Mouse (Mus musculus) right cerebral cortex, postnatal 36 days (tissue): ENCODE results near the gene Vdr.
A peak's percentile ranks its signal among the peaks of the same experiment; 100 is the strongest.

ENCODE experiments used
- DNase-seq, 2 experiments: peaks; one replicate each; pipeline ENCODE4 v3.0.0; 2022; ENCODE audit warnings: low spot score in 2 of 2, mixed read lengths in 1 of 2

The Vdr gene

DNA sequence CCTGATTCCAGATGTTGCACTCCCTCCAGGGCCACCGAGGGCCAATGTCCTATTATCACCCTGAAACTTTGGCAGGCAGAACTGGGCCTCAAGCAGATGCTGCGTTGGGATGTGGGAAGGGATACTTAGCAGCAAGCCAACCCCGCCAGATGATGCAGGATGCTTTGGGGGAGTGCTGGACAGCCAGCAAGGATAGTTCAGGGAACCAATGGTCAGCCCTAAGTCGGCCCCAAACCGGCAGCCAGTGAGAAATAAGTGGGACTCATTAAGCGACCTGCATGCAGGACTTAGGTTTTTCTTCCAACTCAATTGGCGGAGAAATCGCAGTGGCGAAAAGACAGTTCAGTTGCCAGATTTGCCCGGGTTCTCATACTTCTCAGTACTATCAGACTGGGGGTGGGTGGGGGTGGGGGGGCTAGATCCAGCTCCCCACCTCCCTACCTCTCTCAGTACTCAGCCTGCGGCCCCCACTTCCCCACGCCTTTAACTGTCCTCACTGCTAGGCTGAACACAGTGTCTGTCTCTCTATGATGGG is 80.1 kb downstream of the Vdr start:
- DNase-seq, result no peak

GRCm38 (mm10) chr15:97829432-97829831 is 81.0 kb downstream of the Vdr start:
- DNase-seq, result no peak

DNA sequence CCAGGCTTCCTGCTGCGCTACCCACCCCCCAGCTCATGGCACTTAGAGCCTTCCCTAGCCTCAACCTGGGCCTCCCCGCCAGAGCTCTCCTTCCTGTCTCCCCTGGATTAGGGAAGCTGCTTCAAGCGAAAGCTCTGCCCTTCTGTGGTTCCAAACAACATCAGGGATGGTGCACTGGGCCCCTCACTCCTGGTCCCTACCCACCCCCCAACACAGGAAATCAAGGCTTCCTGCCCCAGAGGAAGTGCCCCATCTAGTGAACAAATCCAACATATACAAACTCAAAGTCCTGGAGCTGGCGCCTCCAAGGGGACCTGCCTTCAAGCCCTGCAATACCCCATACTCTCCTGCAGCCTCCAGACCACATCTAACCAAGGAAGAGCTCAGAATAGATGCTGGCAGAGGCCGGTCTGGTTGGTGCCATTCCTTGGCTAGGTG is 81.5 kb downstream of the Vdr start:
- DNase-seq, result no peak

- peak; percentile 55 to 69 for DNase-seq
Measured at GRCm38 (mm10) chr15:97828221-97828842, 82.1 kb downstream of the Vdr start.

DNA sequence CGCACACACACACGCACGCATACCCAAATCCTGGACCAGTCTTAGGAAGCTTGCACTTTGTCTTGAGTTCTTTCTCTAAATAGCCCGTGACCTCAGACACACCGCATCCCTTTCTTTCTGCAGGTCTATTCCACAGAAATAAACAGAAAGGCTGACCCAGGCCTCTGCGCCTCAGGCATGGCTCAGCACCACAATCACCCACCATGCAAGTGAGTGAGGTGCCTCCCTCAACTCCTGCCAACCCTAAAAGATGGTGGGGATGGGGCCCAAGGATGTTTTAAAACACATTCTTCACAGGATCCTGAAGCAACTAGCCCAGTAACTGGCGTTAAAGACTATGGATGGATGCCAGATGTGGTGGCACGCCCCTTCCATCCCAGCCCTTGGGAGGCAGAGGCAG is 83.0 kb downstream of the Vdr start:
- no peak for DNase-seq

DNA sequence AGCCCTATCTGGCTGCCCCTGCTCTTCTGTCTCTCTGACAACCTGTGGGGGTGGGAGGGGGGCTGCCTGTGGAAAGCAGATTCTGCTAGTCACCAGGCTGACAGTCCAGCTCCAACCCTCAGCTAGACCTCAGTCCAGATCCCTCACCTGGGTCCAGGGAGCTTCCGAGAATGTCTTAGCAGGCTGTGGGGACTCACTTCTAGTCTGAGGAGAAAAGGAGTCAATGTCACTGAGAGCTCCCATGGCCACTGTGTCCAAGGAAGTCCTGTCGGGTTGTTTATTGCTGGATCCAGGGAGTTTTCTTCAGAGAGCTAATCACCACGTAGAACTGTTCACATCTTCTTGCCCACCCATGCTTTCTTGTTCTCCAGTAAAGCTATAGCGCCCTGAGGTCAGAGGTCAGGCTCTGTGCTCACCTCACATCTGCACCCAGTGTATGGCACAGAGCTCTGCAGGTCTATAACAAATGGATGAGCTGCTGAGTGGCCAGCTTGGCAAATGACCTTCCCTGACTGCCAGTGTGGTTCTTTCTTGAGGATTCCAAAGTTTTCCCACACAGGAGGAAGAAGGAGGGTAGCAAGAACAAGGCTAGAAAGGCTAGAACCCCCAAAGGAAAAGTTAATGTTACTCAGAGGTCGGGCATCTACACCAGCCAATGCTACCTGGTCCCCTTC is 83.7 kb downstream of the Vdr start:
- DNase-seq, result no peak

- DNase-seq, result no peak
Measured at GRCm38 (mm10) chr15:97825941-97826587, 84.4 kb downstream of the Vdr start.

GRCm38 (mm10) chr15:97825071-97825940 is 85.1 kb downstream of the Vdr start:
- DNase-seq, result peak; percentile 63 to 79

- no peak for DNase-seq
Measured at GRCm38 (mm10) chr15:97824042-97824441, 86.4 kb downstream of the Vdr start.

DNA sequence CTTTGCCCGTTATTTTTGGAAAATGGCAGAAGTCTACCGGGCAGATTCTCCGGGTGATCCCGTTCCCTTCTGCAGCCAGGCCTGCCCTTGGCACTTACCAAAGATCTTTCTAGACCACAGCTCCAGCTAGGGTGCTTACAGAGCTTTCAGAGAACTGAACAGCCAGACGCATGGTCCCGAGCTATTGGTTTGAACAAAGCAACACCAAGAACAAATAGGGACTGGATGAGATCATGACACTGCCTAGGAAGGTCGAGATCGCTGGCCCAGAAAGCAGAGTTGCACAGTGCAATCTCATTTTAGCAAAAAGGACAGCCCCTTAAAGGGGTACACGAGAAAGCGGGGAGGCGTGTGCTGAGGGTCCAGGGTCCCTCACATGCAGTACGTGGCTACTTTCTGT is 87.0 kb downstream of the Vdr start:
- no peak for DNase-seq

DNA sequence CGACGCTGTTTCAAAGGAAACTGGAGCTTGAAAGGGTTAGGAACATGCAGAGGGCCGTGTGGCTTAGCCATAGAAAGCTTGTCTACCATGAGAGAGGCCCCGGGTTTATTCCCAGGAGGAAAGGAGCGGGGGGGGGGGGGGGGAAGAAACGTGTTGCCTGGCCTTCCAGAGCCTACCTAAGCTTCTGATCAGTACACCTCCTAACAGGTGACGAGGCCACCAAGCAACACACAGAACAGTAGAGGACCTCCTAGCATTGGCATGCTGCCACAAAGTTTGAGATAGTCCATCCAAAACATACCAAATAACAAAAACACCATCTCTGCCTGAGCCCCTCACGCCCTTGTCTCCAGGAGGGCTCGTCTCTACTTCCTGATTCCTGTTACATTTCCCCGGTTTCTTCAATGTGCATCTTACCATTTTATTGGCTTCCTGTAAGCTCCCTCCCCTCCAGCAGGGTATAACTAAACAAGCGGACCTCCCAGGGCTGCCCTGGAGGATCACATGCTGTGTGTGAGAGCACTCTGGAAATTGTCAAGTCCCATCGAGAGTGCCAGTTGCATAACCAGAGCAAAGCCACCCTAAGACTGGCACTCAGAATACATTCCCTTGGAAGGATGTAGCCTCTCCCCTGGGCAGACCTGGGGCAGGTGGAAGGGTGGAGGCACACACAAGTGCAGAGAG is 87.7 kb downstream of the Vdr start:
- no peak for DNase-seq

DNA sequence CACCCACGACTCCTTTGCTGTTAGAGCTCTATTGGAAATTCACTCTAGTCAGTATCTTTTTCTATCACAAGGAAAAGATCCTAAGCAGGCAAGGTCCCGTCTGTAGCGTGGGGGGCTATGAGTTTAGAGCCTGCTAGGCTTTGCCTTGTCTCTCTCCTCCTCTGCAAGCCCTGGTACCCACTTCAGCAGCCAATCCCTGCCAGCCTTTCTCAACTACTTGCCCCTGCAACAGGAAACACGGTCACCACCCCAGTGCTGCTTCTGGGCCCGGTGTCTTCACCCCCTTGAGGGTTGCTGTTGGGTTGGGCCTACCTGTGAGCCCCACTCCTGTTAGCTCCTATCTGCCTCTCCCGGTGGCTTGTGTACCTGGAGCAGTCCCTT is 88.5 kb downstream of the Vdr start:
- no peak for DNase-seq

- DNase-seq, result no peak
Measured at GRCm38 (mm10) chr15:97821321-97821982, 89.0 kb downstream of the Vdr start.

DNA sequence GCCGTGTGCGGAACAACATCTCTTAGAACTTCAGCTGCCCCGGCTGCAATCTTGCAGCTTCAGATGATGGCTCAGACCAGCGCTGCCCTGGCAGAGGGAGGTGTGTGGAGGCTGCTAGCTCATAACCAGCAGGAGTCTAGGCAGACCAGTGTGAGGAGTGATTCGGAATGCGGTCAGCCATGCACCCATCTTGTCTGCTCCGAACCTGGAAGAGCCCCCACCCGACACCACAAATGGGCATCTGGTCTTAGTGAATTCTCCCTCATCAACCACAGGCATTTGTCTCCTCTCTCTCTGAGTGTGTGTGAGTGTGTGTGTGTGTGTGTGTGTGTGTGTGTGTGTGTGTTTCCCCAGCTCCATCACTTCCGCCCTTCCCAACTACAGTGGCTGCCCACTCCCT is 90.5 kb downstream of the Vdr start:
- DNase-seq, result no peak

- no peak for DNase-seq
Measured at GRCm38 (mm10) chr15:97816199-97816994, 94.0 kb downstream of the Vdr start.

DNA sequence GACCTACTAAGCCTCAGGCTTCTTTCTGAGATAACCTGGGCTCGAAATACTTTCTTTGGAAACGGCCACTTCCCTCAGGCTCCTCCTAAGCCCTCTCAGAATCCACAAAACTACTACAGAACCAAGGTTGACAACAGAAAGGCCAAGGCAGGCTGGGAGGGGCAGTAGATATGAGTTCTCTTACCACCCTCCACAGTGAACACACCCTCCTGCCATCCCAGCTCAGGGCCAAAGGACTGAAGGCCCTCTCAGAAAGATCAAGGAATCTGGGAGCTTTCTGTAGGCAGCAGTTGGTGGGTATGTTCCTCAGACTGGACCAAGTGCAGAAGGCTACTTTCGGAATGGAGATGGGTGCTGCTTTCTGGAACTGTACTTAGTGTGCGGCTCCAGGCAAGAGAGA is 95.2 kb downstream of the Vdr start:
- no peak for DNase-seq

- DNase-seq, result no peak
Measured at GRCm38 (mm10) chr15:97814703-97815102, 95.7 kb downstream of the Vdr start.

GRCm38 (mm10) chr15:97813452-97814204 is 96.8 kb downstream of the Vdr start:
- DNase-seq, result no peak

- DNase-seq, result no peak
Measured at GRCm38 (mm10) chr15:97812875-97813274, 97.6 kb downstream of the Vdr start.
